Mouse (Mus musculus) heart, postnatal 0 days (tissue): Measurements from ENCODE around the gene Gm26897.

Source experiments
- CTCF ChIP-seq: IDR thresholded peaks from 2 replicates; pipeline ENCODE4 v1.5.1; 2016; ENCODE audit warnings: antibody characterized with exemption, control low read depth, low read depth
- EP300 ChIP-seq: IDR thresholded peaks from 2 replicates; pipeline ENCODE4 v1.6.1; 2016; ENCODE audit warnings: antibody characterized with exemption, low read depth

DNA sequence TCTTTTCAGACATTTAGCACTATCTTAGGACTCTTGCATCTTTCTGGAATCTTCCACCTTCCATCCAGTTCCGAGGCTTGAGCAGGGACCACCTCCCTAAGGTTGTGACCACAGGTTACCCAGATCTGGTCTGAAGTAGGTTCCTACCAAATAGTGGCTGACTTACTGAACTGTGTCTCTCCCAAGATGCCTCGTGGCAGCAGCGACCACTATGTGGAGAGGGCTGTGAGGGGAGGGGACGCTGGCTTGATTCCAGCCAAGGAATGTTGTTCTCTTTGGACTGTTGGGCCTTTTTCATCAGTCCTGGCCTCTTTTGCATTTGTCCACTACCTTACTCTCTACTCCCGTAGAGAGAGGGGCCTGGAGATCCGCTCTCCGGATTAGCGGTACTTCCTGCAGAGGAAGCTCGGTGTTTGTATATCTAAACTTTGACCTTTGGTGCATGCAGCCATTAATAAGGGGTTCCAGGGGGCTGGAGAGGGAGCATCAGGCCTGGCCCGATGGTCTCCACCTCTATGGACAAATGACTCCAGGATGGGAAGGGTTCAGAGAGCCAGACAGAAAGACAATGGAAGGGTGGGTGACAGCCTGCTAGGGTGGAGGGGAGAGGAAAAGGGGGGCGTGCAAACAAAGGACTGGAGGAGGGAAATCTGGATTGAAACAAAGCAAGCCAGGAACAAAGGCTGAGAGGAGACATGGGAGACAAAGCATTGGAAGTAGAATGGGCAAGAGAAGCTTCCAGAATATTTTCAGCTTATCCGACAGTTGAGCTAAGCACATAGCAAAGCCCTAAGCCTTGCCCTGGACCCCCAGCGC lies 39.1 kb downstream of the Gm26897 start:
- TF ChIP-seq CTCF (no peak), EP300 (no peak)
